Mouse (Mus musculus): ENCODE data around the gene Erp27.
"Not testable (repeated sequence)": the region's sequence is repeated elsewhere in the genome, so short reads cannot be mapped to it uniquely, and the experiment has no call there.

Erp27 gene

GRCm38 (mm10) chr6:136906937-136907293 lies 15.1 kb downstream of the Erp27 start:
- DNase-seq (ENCODE audit: low spot score), result no peak

DNA sequence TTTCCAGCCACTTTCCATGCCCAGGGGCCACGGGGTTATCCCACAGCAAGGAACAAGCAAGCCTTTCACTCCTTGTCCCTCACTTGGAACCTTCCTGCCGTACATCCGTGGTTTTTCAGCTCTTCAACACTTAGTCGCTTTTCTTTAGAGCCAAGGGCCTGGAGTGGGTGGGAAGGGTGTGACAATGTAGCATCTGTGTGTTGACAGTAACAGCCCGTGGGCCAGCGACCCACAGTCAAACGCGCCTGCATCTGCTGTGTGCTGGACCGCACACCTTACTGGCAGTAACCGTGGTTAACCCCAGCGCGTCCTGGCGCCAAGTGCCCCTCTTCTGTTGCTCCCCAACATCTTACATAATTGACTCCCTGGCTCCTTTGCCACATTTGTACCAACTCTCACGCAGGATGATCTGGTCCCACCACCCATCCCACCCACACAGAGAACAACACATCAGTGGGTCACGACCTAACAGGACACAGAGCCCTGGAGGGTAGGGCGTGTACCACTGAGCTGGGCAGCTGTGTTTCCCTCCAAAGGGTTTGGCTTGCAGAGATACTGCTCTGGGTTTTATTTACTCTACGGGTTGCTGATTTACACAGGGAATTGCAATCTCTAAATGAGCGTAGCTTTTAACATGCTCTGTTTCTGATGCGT lies 15.6 kb downstream of the Erp27 start:
- no peak for DNase-seq (ENCODE audit: low spot score)

GRCm38 (mm10) chr6:136903885-136904470 lies 18.0 kb downstream of the Erp27 start:
- DNase-seq (ENCODE audit: low spot score), result no peak

GRCm38 (mm10) chr6:136902527-136902926 lies 19.5 kb downstream of the Erp27 start:
- DNase-seq (ENCODE audit: low spot score), result no peak

GRCm38 (mm10) chr6:136901010-136901409 lies 21.0 kb downstream of the Erp27 start:
- no peak for DNase-seq (ENCODE audit: low spot score)

GRCm38 (mm10) chr6:136900369-136901009 lies 21.5 kb downstream of the Erp27 start:
- no peak for DNase-seq (ENCODE audit: low spot score)

- no peak for DNase-seq (ENCODE audit: low spot score)
Measured at GRCm38 (mm10) chr6:136898954-136899353, 23.0 kb downstream of the Erp27 start.

DNA sequence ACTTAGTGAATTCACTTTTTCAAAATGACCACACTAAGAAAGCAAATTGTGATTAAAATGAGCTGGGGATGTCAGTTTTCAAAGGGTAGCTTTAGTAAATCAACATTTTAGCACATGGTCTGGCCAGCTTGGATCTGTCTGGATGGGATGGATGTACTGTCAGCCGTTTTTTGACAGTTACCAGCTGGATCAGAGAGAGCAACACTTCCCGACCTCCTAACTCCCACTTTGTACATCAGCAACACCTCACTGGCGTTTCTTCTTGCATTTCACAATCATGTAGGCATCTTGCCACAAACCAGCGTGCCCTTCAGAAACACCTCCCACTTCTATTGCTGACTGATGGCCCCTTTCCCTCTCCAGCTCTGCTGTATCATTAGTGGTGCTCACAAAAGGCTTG lies 23.8 kb downstream of the Erp27 start:
- no peak for DNase-seq (ENCODE audit: low spot score)

DNA sequence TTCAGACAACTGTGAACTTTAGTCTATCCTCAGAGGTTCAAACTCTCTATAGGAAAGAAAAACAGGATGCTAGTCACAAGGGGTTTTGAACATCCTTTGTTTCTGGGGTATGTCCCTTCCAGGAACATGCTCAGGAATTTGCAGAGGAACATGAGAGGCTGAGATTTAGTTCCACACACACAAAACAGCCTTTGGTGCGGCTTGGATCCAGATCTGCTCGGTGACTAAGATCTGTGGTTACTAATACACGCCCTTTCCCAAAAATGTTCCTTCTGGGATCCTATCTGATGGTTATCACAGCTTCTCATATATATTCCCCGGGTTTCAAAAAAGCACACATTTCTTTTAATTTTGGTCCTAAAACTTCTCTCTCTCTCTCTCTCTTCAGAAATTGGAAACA lies 24.2 kb downstream of the Erp27 start:
- no peak for DNase-seq (ENCODE audit: low spot score)

GRCm38 (mm10) chr6:136894532-136895339 lies 27.2 kb downstream of the Erp27 start:
- DNase-seq (ENCODE audit: low spot score), result no peak

DNA sequence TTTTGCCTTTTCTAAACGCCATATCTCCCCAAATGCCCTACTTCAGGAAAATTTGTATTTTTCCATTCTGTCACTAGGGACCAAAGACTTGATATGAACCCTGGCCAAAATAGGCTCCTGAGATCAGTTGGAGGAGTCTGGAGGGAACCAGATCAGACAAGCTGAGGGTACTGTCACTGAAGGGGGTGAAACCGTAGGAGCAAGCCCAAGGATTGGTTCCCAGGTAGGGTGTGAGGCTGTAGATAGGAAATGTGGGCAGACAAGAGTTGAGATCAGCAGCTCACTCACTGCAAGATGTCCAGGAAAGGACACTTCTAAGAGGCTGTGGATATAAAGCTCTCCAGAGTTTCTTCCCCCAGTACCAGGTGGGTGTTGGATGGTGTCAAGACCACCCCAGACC lies 30.0 kb downstream of the Erp27 start:
- no peak for DNase-seq (ENCODE audit: low spot score)

DNA sequence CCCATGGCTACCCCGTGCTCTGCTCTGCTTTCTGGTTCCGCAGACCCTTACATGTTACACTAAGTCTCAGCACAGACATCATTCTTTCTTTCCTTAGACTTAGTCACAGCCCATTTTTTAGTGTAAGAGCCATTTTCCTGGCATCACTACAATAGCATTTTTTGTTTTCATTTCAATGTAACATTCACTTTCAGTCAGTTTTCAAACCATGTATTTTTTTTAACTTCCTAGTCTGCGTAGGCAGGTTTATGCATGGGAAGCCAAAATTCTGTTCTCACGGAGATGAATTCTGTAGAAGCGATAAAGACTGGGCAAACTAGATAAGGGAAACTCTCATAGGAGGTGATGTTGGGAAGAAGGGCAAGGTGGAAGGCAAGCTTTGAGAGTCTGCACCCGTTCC lies 32.4 kb downstream of the Erp27 start:
- DNase-seq (ENCODE audit: low spot score), result no peak

DNA sequence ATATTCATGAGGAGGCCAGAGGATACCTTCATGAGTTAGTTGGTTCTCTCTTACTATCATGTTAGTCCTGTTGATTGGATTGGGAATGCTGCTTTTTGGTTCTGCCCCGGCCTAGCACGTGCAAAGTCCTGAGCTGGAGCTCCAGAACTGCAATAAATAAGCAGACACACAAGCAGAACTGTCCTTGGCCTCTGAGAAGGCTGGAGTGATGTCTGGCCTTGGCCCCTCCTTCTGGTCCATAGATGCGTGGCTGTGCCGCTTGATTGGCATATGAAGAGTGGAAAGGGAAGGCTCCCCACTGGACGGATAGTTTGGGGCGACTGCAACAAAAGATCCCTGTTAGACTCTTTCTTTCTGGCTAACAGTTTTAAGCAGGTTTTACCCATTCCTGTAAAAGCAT lies 32.9 kb downstream of the Erp27 start:
- DNase-seq (ENCODE audit: low spot score), result no peak

DNA sequence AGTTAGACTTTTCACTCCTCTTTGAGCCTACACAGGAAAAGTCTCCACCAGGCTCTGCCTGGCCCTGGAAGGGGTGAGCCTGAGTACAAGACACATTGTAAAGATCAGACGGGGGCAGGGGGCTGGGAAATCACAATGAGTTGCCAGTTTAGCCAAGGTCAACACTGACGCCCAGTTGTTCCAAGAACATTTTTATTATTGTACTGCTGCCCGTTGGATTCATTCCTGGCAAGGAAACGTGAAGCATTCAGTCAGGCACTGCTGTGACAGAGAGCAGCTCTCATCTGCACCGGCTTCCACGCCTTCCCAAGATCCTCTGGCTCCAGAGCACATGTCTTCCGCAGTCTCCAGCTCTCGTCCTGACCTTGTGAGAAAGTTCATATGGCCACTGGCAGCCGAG lies 34.1 kb downstream of the Erp27 start:
- DNase-seq (ENCODE audit: low spot score), result no peak

DNA sequence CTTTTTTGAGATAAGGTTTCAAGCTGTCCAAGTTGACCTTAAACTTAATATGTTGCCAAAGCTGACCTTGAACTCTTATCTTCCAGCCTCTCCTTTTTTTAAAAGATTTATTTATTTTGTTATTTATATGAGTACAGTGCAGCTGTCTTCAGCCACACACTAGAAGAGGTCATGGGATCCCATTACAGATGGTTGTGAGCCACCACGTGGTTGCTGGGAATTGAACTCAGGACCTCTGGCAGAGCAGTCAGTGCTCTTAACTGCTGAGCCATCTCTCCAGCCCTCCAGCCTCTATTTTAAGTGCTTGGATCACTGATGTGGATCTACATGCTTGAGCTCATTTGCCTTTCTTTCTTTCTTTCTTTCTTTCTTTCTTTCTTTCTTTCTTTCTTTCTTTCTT lies 37.2 kb downstream of the Erp27 start:
- not testable (repeated sequence) for DNase-seq (ENCODE audit: low spot score)

DNA sequence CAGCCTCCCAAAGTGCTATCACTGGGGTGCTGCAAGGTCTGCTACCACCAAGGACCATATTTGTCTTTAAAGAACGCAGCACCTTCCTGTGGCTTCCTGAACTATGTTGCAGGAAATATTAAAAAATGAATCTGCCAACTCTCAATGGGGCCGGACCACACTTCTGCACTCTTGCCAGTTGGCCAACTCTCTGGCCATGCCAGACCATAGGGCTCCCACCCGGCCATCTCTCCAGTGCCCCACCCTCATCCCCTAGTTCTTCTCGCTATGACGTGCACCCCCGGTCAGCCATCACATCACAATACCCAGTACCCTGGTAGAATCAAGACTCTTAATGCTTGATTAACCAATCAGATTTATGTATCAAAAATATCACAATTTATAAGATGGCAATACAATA lies 38.0 kb downstream of the Erp27 start:
- DNase-seq (ENCODE audit: low spot score), result no peak

- DNase-seq (ENCODE audit: low spot score), result no peak
Measured at GRCm38 (mm10) chr6:136883431-136883915, 38.5 kb downstream of the Erp27 start.

DNA sequence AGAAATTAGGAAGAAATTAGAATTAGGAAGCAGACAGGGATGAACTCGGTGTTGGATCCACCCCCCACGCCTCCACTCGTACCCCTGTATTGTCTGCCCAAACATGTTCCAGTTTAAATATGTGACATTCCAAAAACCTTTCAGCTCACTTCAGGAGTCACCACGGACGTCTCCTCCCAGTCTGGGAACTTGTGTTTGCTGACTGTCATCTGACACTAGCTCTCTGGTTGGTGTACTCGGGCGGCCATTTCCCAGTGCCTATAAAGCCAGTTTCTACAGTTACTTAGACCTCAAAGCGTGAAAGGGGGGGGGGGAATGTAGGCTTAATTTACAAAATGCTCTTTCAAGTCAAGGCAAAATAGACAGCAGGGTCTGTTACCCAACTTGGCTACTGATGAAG lies 40.3 kb downstream of the Erp27 start:
- DNase-seq (ENCODE audit: low spot score), result no peak

GRCm38 (mm10) chr6:136875670-136876069 lies 46.3 kb downstream of the Erp27 start, which contains the start of gene Mgp:
TSS of gene Mgp (minus strand) at chr6:136875823.
- DNase-seq (ENCODE audit: low spot score), result no peak

GRCm38 (mm10) chr6:136874599-136874998 lies 47.4 kb downstream of the Erp27 start:
- DNase-seq (ENCODE audit: low spot score), result no peak

GRCm38 (mm10) chr6:136868921-136869320 lies 53.1 kb downstream of the Erp27 start:
- DNase-seq (ENCODE audit: low spot score), result no peak

- DNase-seq (ENCODE audit: low spot score), result no peak
Measured at GRCm38 (mm10) chr6:136866150-136866549, 55.8 kb downstream of the Erp27 start.

DNA sequence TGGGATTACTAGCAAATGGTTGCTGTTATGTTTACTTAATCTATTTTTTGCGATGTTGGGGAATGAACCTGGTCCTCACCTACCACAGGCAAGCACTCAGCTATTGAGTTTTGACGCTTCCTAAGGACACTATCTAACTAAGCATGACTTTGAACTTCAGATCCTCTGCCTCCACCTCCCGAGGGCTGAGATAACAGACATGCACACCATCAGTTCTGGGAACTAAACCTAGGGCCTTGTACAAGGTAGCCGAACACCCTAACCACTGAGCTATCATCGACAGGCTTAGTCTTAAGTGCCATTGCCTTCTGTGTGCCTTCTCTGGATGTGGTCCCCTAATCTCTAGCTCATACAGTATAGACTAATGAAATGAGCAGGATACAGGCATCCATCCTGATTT lies 56.6 kb downstream of the Erp27 start:
- no peak for DNase-seq (ENCODE audit: low spot score)

Measured in urinary bladder, postnatal 10 days (tissue).